Mouse (Mus musculus) common myeloid progenitor, adult 5-6 weeks (primary cell): ENCODE measurements around the gene Gm5269. TPM values are rescaled to one million over a fixed set of nuclear protein-coding genes. Genes with fewer than 3 reads are reported as not detected.

Experiments used
- ATAC-seq: replicated peaks from 2 replicates; pipeline ENCODE4 v1.8.0; 2016; ENCODE audit warnings: low read depth, mild to moderate bottlenecking, moderate TSS enrichment, inconsistent platforms; ENCODE audit not compliant: poor library complexity, severe bottlenecking
- total RNA-seq: library from RNA; stranded (forward); fragments of 200-1000, 187-1606 nt; gene quantifications from 2 replicates; pipeline ENCODE4 v1.2.3, GENCODE M21; 2017

Gene Gm5269
- not detected in 2 replicates for total RNA-seq

GRCm38 (mm10) chr1:45890173-45890572, at the start of gene Gm5269:
TSS of gene Gm5269 (minus strand) at chr1:45890273.
- no peak for ATAC-seq

DNA sequence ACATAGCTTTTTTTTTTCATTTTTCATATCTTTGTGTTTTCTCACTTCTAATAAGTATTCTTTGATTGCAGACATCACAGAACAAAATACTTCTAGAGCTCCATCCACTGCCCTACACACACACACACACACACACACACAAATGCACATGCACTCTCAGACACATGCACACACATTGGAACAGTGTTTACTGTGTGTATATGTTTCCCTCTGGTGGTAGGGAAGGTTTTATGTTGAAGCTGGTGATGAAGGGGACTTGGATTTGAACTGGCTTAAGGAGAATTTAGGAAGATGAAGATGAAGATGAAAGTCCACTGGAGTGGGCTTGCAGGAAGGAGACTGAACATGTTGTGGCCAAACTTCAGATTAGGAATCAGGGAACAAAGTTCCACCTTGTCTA, 41.1 kb upstream of the Gm5269 start:
- ATAC-seq, result no peak

- ATAC-seq, result no peak
Observed at GRCm38 (mm10) chr1:45926911-45927310, 36.8 kb upstream of the Gm5269 start.

GRCm38 (mm10) chr1:45926393-45926763, 36.3 kb upstream of the Gm5269 start, which contains the start of gene Slc40a1:
TSS of gene Slc40a1 (minus strand) at chr1:45926523.
- ATAC-seq, result peak; percentile 72

DNA sequence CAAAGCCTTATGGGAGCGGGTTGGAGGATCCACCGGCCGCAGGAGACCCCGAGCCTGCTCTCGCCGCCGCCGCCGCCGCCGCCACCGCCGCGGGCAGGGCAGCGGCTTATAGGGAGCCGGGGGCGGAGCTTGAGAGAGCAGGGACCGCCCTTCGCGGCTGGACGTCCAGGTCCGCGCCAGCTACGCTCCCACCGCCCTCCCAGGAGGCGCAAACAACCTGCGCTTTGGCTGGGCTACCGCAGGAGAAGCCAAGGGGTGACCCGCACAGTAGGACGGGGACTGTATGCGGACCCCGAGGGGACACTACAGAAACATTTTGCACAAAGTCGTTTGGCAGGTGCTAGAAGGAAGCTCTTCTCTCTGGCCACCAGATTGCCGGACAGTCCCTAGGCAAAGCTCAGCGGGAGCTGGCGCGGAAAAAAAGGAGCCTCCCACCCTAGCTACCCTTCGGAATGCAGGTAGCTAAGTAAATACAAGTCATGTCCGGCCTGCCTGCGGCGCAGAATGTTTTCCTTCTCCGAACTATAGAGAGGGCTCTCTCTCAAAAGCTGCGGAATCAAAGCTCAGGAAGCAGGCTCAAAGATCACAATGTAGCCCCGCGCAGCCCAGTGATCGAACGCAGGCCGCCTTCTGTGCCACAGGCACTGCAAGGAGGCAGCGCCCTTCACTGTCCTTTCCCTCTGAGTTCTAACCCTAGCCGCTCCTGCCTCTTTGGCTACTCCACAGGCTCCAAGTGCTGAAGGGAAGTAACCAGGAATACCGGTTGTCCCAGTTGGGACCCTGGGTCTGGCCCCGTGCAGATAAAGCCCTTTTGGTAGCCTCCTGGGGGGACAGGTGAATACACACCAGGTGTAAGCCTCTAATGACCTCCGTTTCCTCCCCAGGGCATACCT, 35.7 kb upstream of the Gm5269 start:
- peak; percentile 82 for ATAC-seq

GRCm38 (mm10) chr1:45925131-45925499, 35.0 kb upstream of the Gm5269 start:
- ATAC-seq, result peak; percentile 14

GRCm38 (mm10) chr1:45924516-45924915, 34.4 kb upstream of the Gm5269 start:
- ATAC-seq, result no peak

- ATAC-seq, result no peak
Observed at GRCm38 (mm10) chr1:45923306-45923705, 33.2 kb upstream of the Gm5269 start.

DNA sequence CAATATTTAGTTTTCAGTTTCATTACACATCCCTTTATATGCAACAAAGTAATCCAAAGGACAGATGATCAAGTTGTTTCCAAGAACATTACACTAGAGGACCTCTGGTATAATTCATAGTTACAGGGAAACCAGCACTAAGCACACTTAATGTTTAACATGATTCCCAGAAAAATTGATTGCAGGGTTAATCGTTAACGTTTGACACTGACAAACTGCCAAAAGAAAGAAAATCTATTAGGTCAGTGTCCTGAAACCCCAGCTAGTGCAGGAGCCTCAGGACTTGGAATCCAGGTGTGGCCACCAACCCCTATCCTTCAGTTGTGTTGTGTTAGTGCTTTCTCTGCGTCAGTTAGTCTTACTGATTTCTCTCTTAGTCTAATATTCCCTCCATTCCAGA, 30.6 kb upstream of the Gm5269 start:
- ATAC-seq, result no peak

GRCm38 (mm10) chr1:45919752-45920151, 29.7 kb upstream of the Gm5269 start:
- ATAC-seq, result no peak

DNA sequence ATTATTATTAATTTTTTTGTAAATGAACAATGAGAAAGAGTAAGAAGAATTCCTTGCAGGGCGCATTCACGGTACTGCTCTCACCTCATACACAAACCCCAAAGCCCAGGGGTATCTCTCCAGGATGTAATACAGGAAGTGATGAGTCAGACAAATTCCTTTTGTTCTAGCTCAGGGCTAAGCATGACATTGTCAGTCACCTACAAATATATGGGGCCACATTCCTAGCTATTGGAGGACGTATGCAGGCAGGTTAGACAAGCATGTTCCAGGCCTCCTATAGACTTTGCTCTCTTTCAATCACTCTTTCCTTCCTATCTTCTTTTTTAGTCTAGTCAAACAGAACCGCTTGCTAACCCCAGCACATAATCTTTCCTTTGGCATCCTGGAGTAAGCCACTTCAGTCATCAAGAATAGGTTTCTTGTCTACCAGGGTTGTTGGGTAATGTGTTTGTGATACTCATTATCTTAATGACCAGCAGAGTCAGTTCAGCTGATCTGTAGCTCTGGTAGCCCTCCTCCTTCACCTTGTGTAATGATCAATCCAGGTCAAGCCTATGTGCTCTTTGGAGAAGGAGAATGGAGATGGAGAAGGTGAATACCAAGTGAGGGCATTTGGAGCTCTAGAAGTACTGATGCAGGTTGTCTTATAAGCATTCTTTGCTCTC, 27.2 kb upstream of the Gm5269 start:
- no peak for ATAC-seq

DNA sequence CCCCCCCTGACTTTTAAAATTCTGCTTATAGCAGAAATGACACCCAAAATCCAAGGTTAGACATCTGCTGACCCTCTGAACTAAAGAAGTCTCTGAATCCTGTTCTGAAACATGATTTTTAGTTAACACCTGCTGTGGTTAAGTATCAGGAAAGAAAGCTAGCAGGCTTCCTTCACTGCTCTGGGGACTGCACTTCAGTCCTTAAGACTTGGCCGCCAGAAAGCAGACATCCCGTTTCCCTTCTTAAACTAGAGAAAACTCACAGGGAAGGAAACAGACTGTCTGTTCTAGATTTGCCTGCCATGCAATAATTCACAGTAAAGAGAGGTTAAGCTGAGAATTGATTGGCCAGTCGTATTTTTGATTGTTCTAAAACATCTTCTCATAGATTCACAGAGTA, 26.1 kb upstream of the Gm5269 start:
- no peak for ATAC-seq

- ATAC-seq, result no peak
Observed at GRCm38 (mm10) chr1:45914236-45914635, 24.2 kb upstream of the Gm5269 start.

DNA sequence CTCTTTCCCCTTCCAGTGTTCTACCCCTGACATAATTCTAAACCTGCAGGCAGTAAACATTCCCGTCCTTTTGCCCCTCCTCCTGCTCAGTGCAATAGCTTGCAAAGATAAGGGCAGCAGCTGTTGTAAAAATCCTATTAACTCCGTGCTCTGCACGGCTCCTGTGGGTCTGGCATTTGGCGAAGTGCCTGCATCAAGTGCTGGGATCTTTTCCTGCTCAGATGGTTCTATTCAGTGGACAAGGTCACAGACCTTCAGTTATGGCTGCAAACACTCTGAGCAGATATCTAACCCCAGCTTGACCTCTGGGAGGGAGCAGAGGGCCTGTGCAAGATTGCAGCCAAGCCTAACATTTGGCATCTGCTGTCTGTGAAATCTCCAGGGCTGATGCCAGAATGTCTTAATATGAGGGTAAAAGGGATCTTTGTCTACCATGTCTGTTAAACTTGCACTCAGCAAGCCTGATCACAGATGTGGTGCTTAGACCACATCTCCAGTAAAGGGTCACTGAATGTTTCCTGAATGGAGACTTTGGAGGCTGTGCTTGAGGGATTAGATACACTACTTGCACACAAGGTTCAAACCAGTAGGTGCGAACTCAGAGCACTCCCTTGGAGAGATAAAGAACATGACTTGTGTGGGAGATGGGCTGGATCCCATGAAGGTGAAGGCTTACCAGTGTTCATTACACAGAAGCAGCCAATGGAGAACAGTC, 15.2 kb upstream of the Gm5269 start:
- no peak for ATAC-seq

- no peak for ATAC-seq
Observed at GRCm38 (mm10) chr1:45904161-45904560, 14.1 kb upstream of the Gm5269 start.

GRCm38 (mm10) chr1:45898044-45898443, 8.0 kb upstream of the Gm5269 start:
- no peak for ATAC-seq

GRCm38 (mm10) chr1:45894168-45894912, 4.3 kb upstream of the Gm5269 start:
- ATAC-seq, result no peak

DNA sequence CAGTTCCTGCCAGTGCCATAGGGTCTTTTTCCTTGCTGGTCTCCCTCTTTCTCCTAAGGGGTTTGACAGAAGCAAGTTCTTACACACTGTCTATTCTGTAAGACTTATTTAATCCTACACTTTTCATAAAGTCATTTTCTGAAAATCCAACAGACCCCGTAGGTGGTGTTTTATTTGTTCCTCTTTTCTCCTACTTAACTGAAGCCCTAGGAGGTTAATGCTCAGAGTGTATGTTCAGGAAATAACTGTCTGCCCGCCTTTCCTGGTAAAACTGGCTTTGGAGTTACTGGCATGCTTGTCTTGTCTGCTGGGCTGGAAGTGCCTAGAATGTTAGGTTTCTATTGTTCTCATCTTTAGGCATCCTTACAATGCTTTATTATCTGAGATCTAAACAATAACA, 1.9 kb upstream of the Gm5269 start:
- 0 out of 2 replicates have a peak, but pooled peaks have one; percentile 50 for ATAC-seq

DNA sequence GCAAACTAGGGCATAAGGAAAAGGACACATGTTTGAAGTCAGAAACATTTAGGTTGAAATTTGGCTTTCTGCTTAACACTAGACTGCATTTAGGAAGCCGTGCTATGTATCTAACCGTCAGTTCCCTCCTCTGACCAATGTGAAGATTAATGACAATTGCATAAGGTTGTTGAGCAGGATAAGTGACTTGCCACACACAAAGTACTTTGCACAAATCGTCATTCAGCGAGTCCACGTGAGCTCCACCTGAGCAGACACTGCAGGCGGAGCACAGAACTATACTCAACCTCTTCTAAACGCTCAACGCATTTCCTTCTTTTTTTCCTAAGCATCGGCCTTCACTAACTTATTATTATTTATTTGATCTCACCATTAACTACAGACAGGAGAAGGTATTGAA, 3.3 kb downstream of the Gm5269 start:
- no peak for ATAC-seq

DNA sequence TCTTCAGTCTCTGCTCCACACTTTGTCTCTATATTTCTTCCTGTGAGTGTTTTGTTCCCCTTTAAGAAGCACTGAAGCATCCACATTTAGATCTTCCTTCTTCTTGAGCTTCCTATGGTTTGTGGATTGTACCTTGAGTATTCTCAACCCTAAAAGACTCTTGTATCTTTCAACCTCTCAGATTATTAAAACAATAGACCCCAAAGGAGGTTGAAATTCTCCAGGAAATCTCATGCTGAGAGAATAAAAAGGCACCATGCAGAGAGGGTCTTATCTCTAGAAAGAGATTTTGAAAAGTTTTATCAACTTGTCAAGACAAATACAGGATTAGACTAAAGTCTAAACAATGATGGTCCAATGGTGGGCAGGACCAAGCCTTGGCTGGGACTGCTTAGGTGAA, 6.7 kb downstream of the Gm5269 start:
- ATAC-seq, result no peak
